Mouse (Mus musculus): Measurements from ENCODE around the gene I0C0044D17Rik. TPM values are rescaled to one million over a fixed set of nuclear protein-coding genes. Genes with fewer than 3 reads are reported as not detected.

Gene I0C0044D17Rik
- polyA plus RNA-seq, 1 experiment from 2014 or later: not detected

- H3K27me3 ChIP-seq (ENCODE audit: control insufficient read depth, insufficient read depth, low read depth, low read length): no peaks in the 10 kb centered on the region
- ATAC-seq (ENCODE audit: low read depth): peak; percentile 72
- peak overlapping the region; percentile 40 for H3K9ac ChIP-seq (ENCODE audit: low read length)
- H3K4me1 ChIP-seq (replicated peaks; ENCODE audit: control insufficient read depth, insufficient read depth, low read length): peaks cover 22% of the 10 kb centered on the region
- H3K4me3 ChIP-seq (ENCODE audit: low read length): peak overlapping the region; percentile 26
- H3K27ac ChIP-seq (ENCODE audit: low read length): peak overlapping the region; percentile 74
- no peaks in the 10 kb centered on the region for H3K9me3 ChIP-seq (ENCODE audit: control insufficient read depth, low read length)
- WGBS: 4% methylated on average over 10 of the region's 10 CpGs
- H3K36me3 ChIP-seq (ENCODE audit: control insufficient read depth, insufficient read depth, low read length): no peaks in the 10 kb centered on the region; the same call in 1 of the 2 replicates
- peak overlapping the region; percentile 50 for H3K4me2 ChIP-seq (ENCODE audit: low read depth, low read length)
Observed at GRCm38 (mm10) chr4:98789861-98790311, 33.8 kb downstream of the I0C0044D17Rik start.

GRCm38 (mm10) chr4:98789133-98789765 lies 34.4 kb downstream of the I0C0044D17Rik start:
- Histone ChIP-seq H3K9me3 (ENCODE audit: control insufficient read depth, low read length) (no peaks in the 10 kb centered on the region), H3K4me3 (ENCODE audit: low read length) (peak overlapping the region; percentile 26; the same call in 1 of the 2 replicates), H3K4me2 (ENCODE audit: low read depth, low read length) (peak overlapping the region; percentile 50), H3K27me3 (ENCODE audit: control insufficient read depth, insufficient read depth, low read depth, low read length) (no peaks in the 10 kb centered on the region), H3K36me3 (ENCODE audit: control insufficient read depth, insufficient read depth, low read length) (no peaks in the 10 kb centered on the region; the same call in 1 of the 2 replicates), H3K9ac (ENCODE audit: low read length) (no peak overlapping the region), H3K4me1 (replicated peaks; ENCODE audit: control insufficient read depth, insufficient read depth, low read length) (peaks cover 22% of the 10 kb centered on the region), H3K27ac (ENCODE audit: low read length) (peak overlapping the region; percentile 74)
- ATAC-seq (ENCODE audit: low read depth): peak; percentile 21; the same call in 1 of the 2 replicates
- 41% methylated on average over 7 of the region's 7 CpGs for WGBS

GRCm38 (mm10) chr4:98786281-98786680 lies 37.4 kb downstream of the I0C0044D17Rik start:
- Histone ChIP-seq H3K4me1 (replicated peaks; ENCODE audit: control insufficient read depth, insufficient read depth, low read length) (peaks cover 22% of the 10 kb centered on the region), H3K4me2 (ENCODE audit: low read depth, low read length) (no peak overlapping the region), H3K36me3 (ENCODE audit: control insufficient read depth, insufficient read depth, low read length) (no peaks in the 10 kb centered on the region; the same call in 1 of the 2 replicates), H3K9ac (ENCODE audit: low read length) (no peak overlapping the region), H3K27me3 (ENCODE audit: control insufficient read depth, insufficient read depth, low read depth, low read length) (no peaks in the 10 kb centered on the region), H3K9me3 (ENCODE audit: control insufficient read depth, low read length) (no peaks in the 10 kb centered on the region), H3K27ac (ENCODE audit: low read length) (no peak overlapping the region), H3K4me3 (ENCODE audit: low read length) (no peak overlapping the region)
- WGBS: 53% methylated on average over 3 of the region's 3 CpGs
- no peak for ATAC-seq (ENCODE audit: low read depth)

GRCm38 (mm10) chr4:98785851-98786250 lies 37.8 kb downstream of the I0C0044D17Rik start:
- Histone ChIP-seq H3K4me2 (ENCODE audit: low read depth, low read length) (no peak overlapping the region), H3K27ac (ENCODE audit: low read length) (0 out of 2 replicates have a peak overlapping the region, but pooled peaks have one; percentile 13), H3K4me1 (replicated peaks; ENCODE audit: control insufficient read depth, insufficient read depth, low read length) (peaks cover 20% of the 10 kb centered on the region), H3K9ac (ENCODE audit: low read length) (no peak overlapping the region), H3K9me3 (ENCODE audit: control insufficient read depth, low read length) (no peaks in the 10 kb centered on the region), H3K36me3 (ENCODE audit: control insufficient read depth, insufficient read depth, low read length) (no peaks in the 10 kb centered on the region; the same call in 1 of the 2 replicates), H3K4me3 (ENCODE audit: low read length) (no peak overlapping the region), H3K27me3 (ENCODE audit: control insufficient read depth, insufficient read depth, low read depth, low read length) (no peaks in the 10 kb centered on the region)
- WGBS: 37% methylated on average over 8 of the region's 8 CpGs
- ATAC-seq (ENCODE audit: low read depth): peak; percentile 10; the same call in 1 of the 2 replicates

- no peaks in the 10 kb centered on the region for H3K27me3 ChIP-seq (ENCODE audit: control insufficient read depth, insufficient read depth, low read depth, low read length)
- H3K27ac ChIP-seq (ENCODE audit: low read length): no peak overlapping the region
- H3K4me1 ChIP-seq (replicated peaks; ENCODE audit: control insufficient read depth, insufficient read depth, low read length): peaks cover 7% of the 10 kb centered on the region; the same call in 1 of the 2 replicates
- no peaks in the 10 kb centered on the region for H3K9me3 ChIP-seq (ENCODE audit: control insufficient read depth, low read length)
- H3K36me3 ChIP-seq (ENCODE audit: control insufficient read depth, insufficient read depth, low read length): peaks cover 4% of the 10 kb centered on the region
- no peak overlapping the region for H3K4me3 ChIP-seq (ENCODE audit: low read length)
- H3K9ac ChIP-seq (ENCODE audit: low read length): no peak overlapping the region
- 27% methylated on average over 16 of the region's 16 CpGs for WGBS
- 0 out of 2 replicates have a peak, but pooled peaks have one; percentile 14 for ATAC-seq (ENCODE audit: low read depth)
- no peak overlapping the region for H3K4me2 ChIP-seq (ENCODE audit: low read depth, low read length)
Observed at GRCm38 (mm10) chr4:98778219-98778618, 45.4 kb downstream of the I0C0044D17Rik start.

GRCm38 (mm10) chr4:98777464-98777863 lies 46.2 kb downstream of the I0C0044D17Rik start:
- H3K27ac ChIP-seq (ENCODE audit: low read length): no peak overlapping the region
- WGBS: 46% methylated on average over 6 of the region's 6 CpGs
- ATAC-seq (ENCODE audit: low read depth): 0 out of 2 replicates have a peak, but pooled peaks have one; percentile 42

GRCm38 (mm10) chr4:98776721-98777427 lies 46.8 kb downstream of the I0C0044D17Rik start:
- ATAC-seq (ENCODE audit: low read depth): no peak
- Histone ChIP-seq H3K9ac (ENCODE audit: low read length) (no peak overlapping the region), H3K27ac (ENCODE audit: low read length) (no peak overlapping the region), H3K4me1 (replicated peaks; ENCODE audit: control insufficient read depth, insufficient read depth, low read length) (peaks cover 7% of the 10 kb centered on the region; the same call in 1 of the 2 replicates), H3K27me3 (ENCODE audit: control insufficient read depth, insufficient read depth, low read depth, low read length) (no peaks in the 10 kb centered on the region), H3K9me3 (ENCODE audit: control insufficient read depth, low read length) (no peaks in the 10 kb centered on the region), H3K4me2 (ENCODE audit: low read depth, low read length) (no peak overlapping the region), H3K36me3 (ENCODE audit: control insufficient read depth, insufficient read depth, low read length) (peaks cover 4% of the 10 kb centered on the region), H3K4me3 (ENCODE audit: low read length) (no peak overlapping the region)
- WGBS: 84% methylated on average over 10 of the region's 10 CpGs

More at GRCm38 (mm10) chr4:98777464-98777863, 46.2 kb downstream of the I0C0044D17Rik start:
- H3K27me3 ChIP-seq (ENCODE audit: control insufficient read depth, insufficient read depth, low read depth, low read length): no peaks in the 10 kb centered on the region
- peaks cover 4% of the 10 kb centered on the region for H3K36me3 ChIP-seq (ENCODE audit: control insufficient read depth, insufficient read depth, low read length)
- H3K4me1 ChIP-seq (replicated peaks; ENCODE audit: control insufficient read depth, insufficient read depth, low read length): peaks cover 7% of the 10 kb centered on the region; the same call in 1 of the 2 replicates
- H3K4me3 ChIP-seq (ENCODE audit: low read length): no peak overlapping the region
- H3K9ac ChIP-seq (ENCODE audit: low read length): no peak overlapping the region
- no peak overlapping the region for H3K4me2 ChIP-seq (ENCODE audit: low read depth, low read length)
- H3K9me3 ChIP-seq (ENCODE audit: control insufficient read depth, low read length): no peaks in the 10 kb centered on the region

- Histone ChIP-seq H3K27ac (ENCODE audit: low read length) (no peak overlapping the region), H3K36me3 (ENCODE audit: control insufficient read depth, insufficient read depth, low read length) (peaks cover 7% of the 10 kb centered on the region), H3K4me3 (ENCODE audit: low read length) (no peak overlapping the region), H3K4me2 (ENCODE audit: low read depth, low read length) (no peak overlapping the region), H3K9me3 (ENCODE audit: control insufficient read depth, low read length) (no peaks in the 10 kb centered on the region), H3K4me1 (replicated peaks; ENCODE audit: control insufficient read depth, insufficient read depth, low read length) (peaks cover 7% of the 10 kb centered on the region; the same call in 1 of the 2 replicates), H3K27me3 (ENCODE audit: control insufficient read depth, insufficient read depth, low read depth, low read length) (no peaks in the 10 kb centered on the region), H3K9ac (ENCODE audit: low read length) (no peak overlapping the region)
- ATAC-seq (ENCODE audit: low read depth): no peak
- WGBS: 86% methylated on average over 5 of the region's 5 CpGs
Observed at GRCm38 (mm10) chr4:98773785-98774184, 49.9 kb downstream of the I0C0044D17Rik start.
